Mouse (Mus musculus): ENCODE data around the gene Mrgprh. TPM values are rescaled to one million over a fixed set of nuclear protein-coding genes. Genes with fewer than 3 reads are reported as not detected.
"Not testable (repeated sequence)": the region's sequence is repeated elsewhere in the genome, so short reads cannot be mapped to it uniquely, and the experiment has no call there.

Mrgprh gene
- total RNA-seq, 2 experiments from 2014 or later = 0.28 TPM; not detected in 1

- intact Hi-C loops (cut with DNase I) = no loop called here
- no peak for DNase-seq (ENCODE audit: extremely low spot score in 1 of 2, low spot score in 2 of 2)
Observed at GRCm38 (mm10) chr17:12864111-12864510, 11.7 kb upstream of the Mrgprh start.

- intact Hi-C loops (cut with DNase I) = no loop called here
- DNase-seq (ENCODE audit: extremely low spot score in 1 of 2, low spot score in 2 of 2) = no peak
Observed at GRCm38 (mm10) chr17:12865407-12865806, 10.4 kb upstream of the Mrgprh start.

DNA sequence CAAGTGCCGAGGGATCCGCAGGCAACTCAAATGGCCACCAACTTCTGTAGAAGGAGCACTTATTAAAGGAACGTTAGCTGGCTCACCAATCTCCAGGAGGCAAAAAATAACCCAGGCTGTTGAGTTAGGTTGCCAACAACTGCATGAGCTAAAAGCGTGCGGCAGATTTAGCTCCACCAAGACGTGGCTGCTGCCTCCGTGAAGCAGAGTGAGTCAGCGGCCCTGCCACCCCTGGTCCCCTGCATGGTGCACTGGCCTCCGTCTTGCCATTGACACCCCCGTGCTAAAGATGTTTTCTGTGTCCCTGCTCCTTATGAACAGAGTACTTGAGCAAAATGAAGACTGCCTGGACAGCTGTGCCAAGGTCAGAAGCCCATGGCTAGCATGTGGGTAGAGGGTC lies 9.0 kb upstream of the Mrgprh start:
- intact Hi-C loops (cut with DNase I) = no loop called here
- DNase-seq (ENCODE audit: extremely low spot score in 1 of 2, low spot score in 2 of 2) = no peak

DNA sequence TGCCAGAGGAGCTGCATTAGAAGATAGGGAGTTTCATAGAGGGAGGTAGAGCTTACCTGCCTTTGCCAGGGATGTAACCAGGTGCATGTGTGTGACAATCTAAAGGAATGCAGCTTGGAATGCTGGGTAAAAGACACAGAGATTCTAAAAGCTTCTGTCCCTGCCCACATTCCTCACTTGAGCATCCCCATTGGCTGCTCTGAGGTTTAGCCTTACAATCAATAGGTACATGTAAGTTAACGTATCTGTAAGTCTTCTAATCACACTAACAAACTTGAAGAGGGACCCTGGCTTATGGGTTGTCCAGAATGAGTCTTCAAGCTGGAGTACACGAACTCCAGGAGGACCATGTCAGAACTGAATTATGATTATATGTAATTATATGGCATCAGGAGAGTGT lies 7.8 kb upstream of the Mrgprh start, which contains the start of gene Mas1:
Mas1 (minus strand) TSS at position 101 of the 400 bp plus-strand sequence.
- no peak for DNase-seq (ENCODE audit: extremely low spot score in 1 of 2, low spot score in 2 of 2)
- intact Hi-C loops (cut with DNase I) = no loop called here

GRCm38 (mm10) chr17:12868640-12869039 lies 7.2 kb upstream of the Mrgprh start:
- no peak for DNase-seq (ENCODE audit: extremely low spot score in 1 of 2, low spot score in 2 of 2)
- intact Hi-C loops (cut with DNase I) = no loop called here

GRCm38 (mm10) chr17:12872275-12873028 lies 3.4 kb upstream of the Mrgprh start:
- intact Hi-C loops (cut with DNase I) = no loop called here
- peak in 1 of 2 experiments; percentile 27 for DNase-seq (ENCODE audit: extremely low spot score in 1 of 2, low spot score in 2 of 2)

DNA sequence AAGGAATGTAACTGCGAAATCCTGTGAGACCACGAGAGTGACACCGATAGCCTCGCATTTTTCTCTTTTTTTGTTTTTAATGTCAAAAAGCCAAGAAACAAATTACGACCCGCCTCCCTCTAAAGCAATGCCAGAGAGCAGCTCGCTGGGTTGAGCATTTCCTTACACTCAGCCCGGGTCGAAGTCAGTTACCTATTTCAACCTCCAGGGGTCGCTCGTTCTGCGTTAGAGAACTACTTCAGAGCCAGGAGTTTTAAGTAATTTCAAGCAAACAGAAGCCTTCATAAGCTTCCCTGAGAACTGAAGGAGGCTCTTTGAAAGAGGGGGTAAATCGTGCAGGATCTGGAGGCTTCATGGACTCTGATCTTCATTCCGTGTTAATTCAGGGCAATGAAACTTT lies 4.3 kb downstream of the Mrgprh start:
- DNase-seq (ENCODE audit: extremely low spot score in 1 of 2, low spot score in 2 of 2) = peak; percentile 80 to 86
- intact Hi-C loops (cut with DNase I) = no loop called here

- no peak for DNase-seq (ENCODE audit: extremely low spot score in 1 of 2, low spot score in 2 of 2)
- intact Hi-C loops (cut with DNase I) = no loop called here
Observed at GRCm38 (mm10) chr17:12881216-12881615, 5.4 kb downstream of the Mrgprh start.

DNA sequence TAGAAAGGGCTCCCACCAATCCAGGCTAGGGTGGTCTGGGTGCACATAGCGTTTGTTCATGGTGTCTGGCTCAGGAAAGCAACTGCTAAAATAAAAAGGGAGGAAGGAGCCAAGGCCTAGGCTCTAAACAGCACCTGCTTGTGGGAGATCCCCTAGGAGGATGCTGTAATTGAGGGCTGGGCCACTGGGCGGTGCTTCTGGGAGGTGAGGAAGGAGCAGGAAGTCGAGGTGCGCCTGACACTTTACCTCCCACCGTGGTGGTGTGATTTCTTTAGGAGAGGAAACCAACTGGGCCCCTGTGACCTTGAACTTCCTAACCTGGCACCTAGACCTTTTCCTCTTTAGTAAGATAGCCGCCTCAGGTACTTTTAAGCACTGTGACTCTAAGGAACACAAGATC lies 10.8 kb downstream of the Mrgprh start:
- DNase-seq (ENCODE audit: extremely low spot score in 1 of 2, low spot score in 2 of 2) = no peak
- intact Hi-C loops (cut with DNase I) = no loop called here

GRCm38 (mm10) chr17:12887021-12887775 lies 11.4 kb downstream of the Mrgprh start:
- intact Hi-C loops (cut with DNase I) = no loop called here
- DNase-seq (ENCODE audit: extremely low spot score in 1 of 2, low spot score in 2 of 2) = no peak

- DNase-seq (ENCODE audit: extremely low spot score in 1 of 2, low spot score in 2 of 2) = no peak
- intact Hi-C loops (cut with DNase I) = no loop called here
Observed at GRCm38 (mm10) chr17:12891054-12891453, 15.2 kb downstream of the Mrgprh start.

DNA sequence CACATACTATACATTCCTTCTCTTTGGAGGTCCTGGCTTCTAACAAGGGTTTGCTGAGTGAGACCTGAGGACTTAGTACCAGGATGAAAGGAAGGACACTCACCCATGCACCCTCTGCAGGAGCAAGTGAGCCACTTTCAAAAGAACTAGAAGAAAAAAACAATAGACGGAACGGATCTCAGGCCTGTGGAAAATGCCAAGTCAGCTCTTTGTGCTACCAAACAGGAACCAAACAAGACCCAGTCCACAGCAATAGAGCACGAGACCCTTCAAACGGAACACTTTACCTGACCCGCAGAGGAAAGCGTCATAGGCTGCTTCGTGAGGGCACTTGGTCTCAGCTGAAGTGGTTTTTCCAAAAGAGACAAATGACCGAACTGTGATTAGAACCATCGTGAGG lies 16.2 kb downstream of the Mrgprh start:
- no peak for DNase-seq (ENCODE audit: extremely low spot score in 1 of 2, low spot score in 2 of 2)
- intact Hi-C loops (cut with DNase I) = no loop called here

DNA sequence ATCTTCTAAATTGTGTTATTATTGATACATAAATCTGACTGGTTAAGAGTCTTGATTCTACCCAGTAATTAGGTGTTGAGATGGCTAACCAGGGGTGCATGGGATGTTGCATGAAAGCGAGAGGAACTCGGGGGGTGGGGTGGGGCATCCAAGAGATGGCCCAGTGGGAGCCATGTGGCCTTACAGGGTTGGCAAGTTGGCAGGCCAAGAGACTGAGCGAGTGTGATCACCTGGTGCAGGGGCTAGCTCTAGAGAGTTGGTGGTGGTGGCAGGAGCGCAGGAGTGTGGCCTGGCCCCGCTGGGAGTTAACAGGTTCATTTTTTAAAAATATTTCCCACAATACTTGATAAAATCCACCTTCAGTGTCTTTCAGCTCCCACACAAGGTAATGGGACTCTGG lies 21.8 kb downstream of the Mrgprh start:
- intact Hi-C loops (cut with DNase I) = no loop called here

GRCm38 (mm10) chr17:12898607-12899006 lies 22.8 kb downstream of the Mrgprh start:
- DNase-seq (ENCODE audit: extremely low spot score in 1 of 2, low spot score in 2 of 2); intact Hi-C loops (cut with DNase I): not testable (repeated sequence)

More for the DNA sequence above, 21.8 kb downstream of the Mrgprh start:
- no peak for DNase-seq (ENCODE audit: extremely low spot score in 1 of 2, low spot score in 2 of 2)

DNA sequence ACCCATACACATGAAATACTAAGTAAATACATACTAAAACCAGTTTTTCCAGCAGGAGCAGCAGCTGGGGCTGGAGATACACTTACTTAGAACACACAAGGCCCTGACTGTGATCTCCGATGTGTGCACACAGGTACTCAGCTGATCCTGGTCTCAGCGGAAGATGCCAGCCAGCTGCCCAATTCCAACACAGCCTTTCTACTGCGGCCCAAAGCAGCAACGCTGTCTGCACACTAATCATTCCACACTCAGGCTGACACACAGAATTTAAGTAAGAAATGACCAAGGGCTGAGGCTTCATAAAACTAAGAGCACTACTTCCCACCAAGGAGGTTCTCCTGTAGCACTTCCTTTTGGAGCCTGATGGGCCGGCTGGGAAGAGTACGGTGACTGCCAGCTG lies 26.5 kb downstream of the Mrgprh start:
- intact Hi-C loops (cut with DNase I) = no loop called here

DNA sequence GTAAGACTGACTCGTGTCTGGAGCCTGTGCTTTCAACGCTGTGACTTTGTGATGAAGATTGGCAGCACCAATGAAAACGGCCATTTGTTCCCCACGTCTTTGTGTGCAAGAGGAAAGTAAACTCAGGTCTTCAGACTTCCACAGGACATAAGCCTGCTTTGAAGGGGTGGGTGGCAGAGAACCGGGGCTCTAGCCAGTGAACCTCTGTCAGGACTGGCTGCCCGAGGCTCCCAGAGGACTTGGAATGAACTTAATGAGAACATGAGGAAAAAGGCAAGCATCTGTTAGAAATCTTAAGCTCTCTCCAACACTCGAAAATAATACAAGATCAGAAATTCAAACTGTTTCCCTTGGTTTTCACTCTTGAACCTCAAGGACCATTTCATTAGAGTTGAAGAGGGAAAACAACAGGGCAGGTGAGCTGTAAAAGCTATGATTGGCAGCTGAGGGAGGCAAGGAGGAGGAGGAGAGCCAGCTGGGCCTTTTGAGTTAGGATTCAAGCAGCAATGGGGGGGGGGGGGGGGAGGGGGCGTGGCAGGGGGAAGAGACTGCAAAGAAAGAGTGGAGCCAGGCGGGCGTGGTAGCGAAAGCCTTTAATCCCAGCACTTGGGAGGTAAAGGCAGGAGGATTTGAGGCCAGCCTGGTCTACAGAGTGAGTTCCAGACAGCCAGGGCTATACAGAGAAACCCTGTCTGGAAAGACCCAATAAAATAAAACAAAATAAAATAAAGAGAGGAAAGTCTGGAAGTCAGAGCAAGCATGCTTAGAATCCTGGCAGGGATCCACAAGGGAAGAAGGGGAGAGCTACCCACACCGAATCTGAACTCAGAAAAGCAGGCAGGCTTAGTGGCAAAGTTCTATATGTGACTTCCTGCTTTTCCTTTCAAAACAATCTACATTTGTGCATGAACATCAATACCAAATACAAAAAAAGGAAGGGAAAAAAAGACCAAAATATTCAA lies 27.8 kb downstream of the Mrgprh start:
- DNase-seq (ENCODE audit: extremely low spot score in 1 of 2, low spot score in 2 of 2) = no peak
- intact Hi-C loops (cut with DNase I) = no loop called here

More for the DNA sequence above, 26.5 kb downstream of the Mrgprh start:
- DNase-seq (ENCODE audit: extremely low spot score in 1 of 2, low spot score in 2 of 2) = no peak

- DNase-seq (ENCODE audit: extremely low spot score in 1 of 2, low spot score in 2 of 2) = no peak
- intact Hi-C loops (cut with DNase I) = no loop called here
Observed at GRCm38 (mm10) chr17:12904349-12904748, 28.5 kb downstream of the Mrgprh start.

DNA sequence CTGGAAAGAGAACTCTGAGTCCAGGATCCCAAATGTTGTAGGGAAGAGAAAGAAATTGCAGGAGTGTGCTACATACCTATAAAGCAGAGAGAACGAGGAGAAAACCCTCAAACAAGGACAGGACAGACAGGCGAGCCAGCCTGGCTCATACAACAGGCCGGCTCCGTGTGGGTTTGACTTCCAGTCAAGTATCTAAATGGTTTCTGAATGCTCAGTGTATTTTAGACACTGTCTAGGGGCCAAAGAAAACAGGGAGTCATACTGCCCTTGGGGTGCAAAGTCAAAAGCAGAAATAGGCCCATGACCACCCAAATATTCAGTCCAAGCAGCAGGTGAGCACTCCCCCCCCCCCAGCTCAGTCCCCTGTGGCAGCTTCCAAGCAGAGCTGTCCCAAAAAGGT lies 30.0 kb downstream of the Mrgprh start:
- no peak for DNase-seq (ENCODE audit: extremely low spot score in 1 of 2, low spot score in 2 of 2)
- intact Hi-C loops (cut with DNase I) = no loop called here

- no peak for DNase-seq (ENCODE audit: extremely low spot score in 1 of 2, low spot score in 2 of 2)
- intact Hi-C loops (cut with DNase I) = no loop called here
Observed at GRCm38 (mm10) chr17:12906436-12906835, 30.6 kb downstream of the Mrgprh start.
